Mouse (Mus musculus) granulocyte monocyte progenitor cell, adult 5-6 weeks (primary cell): ENCODE results near the gene Tmbim4. TPM values are rescaled to one million over a fixed set of nuclear protein-coding genes. Genes with fewer than 3 reads are reported as not detected.
A peak's percentile ranks its signal among the peaks of the same experiment; 100 is the strongest.

Experiments
- ATAC-seq: replicated peaks from 2 replicates; pipeline ENCODE4 v1.8.0; 2016; ENCODE audit warnings: mild to moderate bottlenecking, moderate TSS enrichment, inconsistent platforms; ENCODE audit not compliant: poor library complexity, severe bottlenecking
- total RNA-seq, 2 experiments: library from RNA; stranded (forward) in 1 of 2; stranded (reverse) in 1 of 2; fragments of 200-712, 200-1000 nt in 1 of 2; fragments of >200 nt in 1 of 2; fragmentation: Nextera tagmentation in 1 of 2; gene quantifications; 2 replicates each; pipeline ENCODE4 v1.2.3; 2014 to 2017

Gene Tmbim4
- total RNA-seq, 2 experiments from 2014 or later: 87.9 to 100 TPM

DNA sequence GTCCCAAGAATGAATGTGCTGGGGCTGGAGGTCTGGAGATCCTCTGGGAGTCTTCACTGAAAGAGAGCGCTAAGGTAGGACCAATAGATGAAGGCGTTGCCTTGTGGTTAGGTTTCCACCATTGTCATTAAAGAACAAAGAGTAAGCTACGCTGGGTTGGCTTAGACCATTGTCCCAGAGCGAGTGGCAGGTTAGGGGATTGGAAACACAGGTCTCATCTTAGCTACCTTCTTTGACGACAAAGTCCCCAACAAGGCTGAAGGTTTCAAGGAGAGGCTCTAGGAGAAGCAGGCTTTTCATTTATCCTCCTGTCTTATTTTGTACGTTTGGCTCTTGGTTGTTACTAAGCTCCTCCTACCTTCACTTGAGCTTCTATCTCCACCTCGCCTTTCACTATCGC, 36.9 kb downstream of the Tmbim4 start:
- ATAC-seq: no peak

DNA sequence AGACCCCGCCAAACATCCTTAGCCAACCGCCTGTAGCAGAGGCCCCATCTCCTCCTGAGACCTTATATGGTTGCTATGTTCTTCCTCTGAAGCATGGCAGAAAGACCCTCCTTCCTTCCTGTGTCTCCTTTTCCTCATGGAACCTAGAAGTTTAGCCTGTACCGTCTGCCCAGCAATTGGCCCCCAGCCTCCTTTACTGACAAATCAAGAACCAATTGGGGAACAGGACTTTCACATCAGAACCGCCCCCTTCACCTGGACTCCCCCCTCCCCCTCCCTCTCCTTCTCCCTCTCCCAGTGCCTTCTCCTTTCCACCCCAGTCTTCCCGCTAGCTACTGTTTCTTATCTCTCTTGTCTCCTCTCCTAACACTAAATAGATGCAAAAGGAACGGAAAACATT, 38.1 kb downstream of the Tmbim4 start:
- no peak for ATAC-seq

DNA sequence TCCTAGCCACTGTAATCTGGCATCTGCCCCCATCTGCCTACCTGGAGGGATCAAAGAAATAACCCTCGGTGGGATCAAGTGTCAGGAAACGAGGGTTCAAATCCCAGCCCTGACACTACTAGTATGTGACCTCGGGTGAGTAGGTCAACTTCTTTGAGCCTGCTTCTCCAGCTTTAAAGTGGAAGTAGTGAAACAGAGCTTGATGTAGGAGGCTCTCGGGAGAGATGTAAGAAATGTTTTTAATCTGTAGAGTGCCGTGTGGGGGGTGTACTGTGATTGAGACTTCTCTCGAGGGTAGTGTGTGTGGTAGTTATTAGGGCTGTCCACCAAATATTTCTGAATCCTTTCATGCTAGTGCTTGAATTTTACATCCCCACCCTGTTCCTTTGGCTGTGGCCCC, 41.0 kb downstream of the Tmbim4 start:
- ATAC-seq: no peak

DNA sequence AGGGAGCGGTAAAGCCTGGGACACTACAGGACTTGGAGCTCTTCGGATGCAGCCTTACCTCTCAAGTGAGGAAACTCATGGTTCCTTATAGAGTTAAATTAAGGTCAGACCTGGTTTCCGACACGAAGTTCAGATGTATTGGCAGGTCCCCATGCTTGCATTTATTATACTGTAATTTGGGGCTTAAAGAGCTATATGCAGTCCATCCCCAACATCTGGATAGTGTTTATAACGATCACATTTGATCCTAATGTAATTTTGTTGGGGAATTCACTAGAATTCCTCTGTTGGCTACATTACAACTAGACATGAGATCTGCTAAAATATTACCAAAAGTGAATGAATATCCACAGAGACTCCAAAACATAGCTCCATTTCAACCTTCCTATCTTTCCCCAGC, 44.3 kb downstream of the Tmbim4 start:
- no peak for ATAC-seq

DNA sequence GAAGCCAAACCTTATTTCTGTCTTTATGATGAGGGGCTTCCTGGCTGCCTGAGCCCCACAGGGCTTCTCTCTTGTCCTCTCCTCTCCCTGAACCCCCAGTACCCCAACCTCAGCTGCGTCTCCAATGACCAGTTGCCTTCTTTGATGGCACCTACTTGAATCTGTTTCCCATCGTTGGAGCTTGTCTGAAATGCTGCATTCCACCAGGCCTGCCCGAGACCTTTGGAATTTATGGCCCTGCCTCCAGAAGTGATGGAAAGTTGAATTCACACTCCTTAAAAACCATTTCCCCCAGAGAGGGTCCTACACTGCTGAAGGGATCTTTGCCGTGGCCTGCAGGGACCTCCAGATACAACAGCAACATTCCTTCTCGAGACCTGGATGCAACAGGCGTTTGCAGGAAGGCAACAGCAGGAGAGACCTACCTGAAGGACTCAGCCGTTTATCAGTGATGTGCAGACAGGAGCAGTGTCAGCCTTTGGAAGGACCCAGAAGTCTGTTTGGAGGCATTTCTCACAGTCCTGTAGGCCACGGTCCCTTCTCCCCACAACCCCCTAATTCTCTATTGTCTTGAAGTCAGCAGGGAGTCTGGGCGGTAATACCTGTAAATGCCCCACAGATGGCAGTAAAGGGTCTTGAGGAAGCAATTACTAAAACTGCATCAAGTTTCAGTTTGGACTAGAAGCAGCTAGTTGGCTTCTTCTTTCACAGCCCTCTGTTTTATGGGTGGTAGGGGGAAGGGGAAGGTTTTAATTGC, 45.8 kb downstream of the Tmbim4 start:
- peak; percentile 99 for ATAC-seq

DNA sequence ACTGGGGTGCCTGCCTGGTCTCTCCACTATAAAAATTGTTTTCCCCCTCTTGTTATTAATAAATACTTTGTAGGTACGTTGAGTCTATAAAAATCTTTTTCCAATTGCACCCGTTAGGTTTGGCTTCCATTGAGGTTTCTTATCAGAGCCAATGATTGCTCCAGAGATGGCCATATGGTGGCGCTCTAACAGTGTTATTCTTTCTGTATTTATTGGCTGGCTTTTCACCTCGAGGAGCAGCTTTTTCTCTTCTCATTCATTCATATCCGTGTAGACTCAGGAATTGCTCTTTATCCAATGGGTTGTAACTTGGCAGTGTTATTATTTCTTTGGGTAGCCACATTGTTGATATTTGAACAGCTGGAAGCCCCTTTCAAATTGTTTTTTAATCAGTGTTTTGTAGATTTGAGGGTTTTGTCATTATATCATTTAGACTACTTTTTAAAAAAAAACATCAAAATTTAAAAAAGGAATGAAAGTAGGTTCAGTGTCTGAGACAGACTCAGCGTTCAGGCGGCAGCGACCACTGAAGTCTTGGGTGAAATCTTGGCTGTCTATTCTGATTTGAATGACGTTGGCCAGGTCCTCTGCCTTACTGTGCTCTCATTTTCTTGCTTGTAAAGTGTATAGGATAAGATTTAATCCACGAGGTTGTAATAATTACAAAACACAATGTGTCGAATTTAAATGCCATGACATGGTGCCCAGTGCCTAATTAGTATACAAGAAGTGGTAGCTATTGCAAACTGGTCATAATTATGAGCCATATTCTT, 49.7 kb downstream of the Tmbim4 start:
- no peak for ATAC-seq

DNA sequence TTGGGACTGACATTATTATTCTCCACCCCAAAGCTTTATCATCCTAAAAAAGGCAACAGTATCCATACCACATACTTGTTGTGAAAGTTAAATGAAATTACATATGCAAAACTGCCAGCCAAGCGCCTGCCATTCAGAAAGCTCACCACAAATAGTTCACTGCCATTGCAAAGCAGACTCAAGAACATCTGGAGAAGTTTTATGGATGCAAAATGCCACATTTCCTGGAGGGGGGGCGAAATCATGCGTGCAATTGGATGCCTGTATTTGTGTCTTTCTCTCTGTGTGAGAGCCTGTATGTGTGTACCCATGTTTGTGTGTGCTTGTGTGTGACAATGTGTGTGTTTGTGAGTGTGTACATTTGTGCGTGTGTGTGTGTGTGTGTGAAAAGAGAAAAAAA, 50.4 kb downstream of the Tmbim4 start:
- no peak for ATAC-seq

DNA sequence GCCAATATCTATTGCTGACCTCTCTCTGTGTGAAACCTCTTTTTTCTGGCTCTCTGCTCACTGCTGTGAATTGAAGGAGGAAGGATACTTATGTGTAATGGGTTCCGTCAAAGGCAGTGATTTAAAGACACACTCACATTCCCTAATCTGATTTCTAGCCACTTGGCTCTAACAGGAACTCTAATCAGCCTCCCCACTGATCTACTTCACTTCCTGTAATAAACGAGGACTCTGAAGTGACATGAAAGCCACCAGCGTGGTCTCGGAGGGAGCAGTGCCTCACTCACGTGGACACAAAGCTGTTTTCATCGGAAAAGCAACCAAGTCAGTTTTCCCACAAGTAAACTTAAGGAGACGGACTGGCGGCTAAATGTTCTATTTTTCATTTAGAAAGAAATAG, 51.4 kb downstream of the Tmbim4 start:
- ATAC-seq: peak; percentile 43

DNA sequence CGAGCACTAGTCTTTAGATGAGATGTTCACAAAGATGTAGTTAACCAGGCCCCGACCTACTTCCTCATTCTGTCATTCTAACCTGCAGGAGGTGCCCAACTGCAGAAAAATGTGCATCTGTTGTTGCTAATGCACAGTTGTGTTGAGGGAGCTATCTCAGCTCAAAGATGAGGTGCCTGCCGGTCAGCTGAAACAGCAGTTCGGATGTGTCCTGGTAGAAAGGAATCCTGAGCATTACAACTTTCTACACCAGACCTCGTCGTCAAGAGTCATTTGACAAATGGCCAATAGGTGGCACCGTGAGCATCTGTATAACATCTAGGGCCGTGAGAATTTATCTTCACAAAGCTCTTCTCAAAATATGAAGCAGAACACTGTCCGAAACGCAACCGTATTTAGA, 55.8 kb downstream of the Tmbim4 start:
- ATAC-seq: peak; percentile 73

DNA sequence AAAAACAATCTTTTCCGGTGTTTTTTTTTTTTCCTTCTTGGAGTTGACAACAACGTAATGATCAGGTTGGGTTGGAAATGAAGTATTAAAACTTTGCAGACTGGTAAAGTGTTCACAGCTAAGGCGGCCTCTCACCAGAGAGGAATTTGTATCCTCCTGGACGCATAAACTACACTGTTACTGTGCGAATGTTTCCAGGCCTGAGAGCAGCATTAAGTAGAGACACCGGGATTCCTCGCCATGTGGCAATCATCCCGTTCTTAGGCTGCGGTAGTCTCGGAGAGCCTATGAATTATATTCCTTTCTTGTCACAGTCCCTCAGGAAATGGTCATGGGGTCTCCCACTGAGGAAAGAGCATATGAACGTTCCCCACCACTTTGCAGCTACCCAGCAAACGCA, 66.4 kb downstream of the Tmbim4 start:
- ATAC-seq: no peak

DNA sequence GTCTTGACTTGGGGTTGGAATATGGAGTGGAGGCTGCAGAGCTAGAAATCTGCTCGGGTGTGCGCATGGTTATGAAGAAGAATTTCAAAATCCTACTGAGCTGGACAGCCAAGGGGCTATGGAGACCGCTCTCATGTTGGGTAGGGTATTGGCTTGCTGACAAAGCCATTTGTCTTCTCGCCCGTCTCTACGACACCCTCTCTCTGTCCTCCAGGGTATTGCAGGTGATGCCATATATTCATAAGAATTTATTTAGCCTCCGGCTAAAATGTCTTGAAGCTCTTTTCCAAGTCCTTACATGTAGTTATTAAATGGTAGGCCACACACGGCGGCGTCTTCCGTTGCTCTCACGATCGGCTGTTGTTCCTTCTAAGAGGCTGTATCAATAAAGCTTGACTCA, 68.6 kb downstream of the Tmbim4 start:
- ATAC-seq: no peak

DNA sequence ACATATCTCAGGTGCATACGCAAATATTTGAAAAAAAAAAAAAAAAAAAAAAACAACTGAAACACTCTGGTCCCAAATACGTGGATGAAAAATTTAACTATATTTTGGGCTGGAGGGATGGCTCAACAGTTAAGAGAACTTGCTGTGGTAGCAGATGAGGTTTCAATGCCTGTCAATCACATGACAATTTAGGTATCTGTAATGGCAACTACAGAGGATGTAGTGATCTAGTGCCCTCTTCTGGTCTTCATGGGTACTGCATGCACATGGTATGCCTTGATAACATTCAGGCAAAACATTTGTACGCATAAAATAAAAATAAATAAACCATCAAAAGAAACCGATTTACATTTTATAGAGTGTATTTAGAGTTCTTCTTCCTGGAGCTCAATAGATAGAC, 69.4 kb downstream of the Tmbim4 start:
- peak; percentile 86 for ATAC-seq

DNA sequence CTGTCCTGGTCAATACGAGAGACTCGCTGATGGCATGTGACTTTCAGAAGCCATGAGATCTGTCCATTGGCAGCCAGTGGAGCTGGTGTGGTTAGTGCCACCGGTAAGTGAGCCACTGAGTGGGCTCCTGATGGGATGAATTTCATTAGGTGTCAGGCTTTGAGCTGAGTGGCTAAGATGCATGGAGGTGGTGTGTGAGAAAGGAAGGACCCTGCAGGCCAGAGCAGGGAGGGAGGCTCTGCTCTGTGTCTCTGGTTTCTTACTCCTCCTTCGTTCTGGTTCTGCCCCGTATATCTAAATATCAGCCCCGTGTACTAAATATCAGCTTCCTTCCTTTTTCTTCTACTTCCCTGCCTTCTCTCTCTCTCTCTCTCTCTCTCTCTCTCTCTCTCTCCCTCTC, 69.9 kb downstream of the Tmbim4 start:
- peak; percentile 18 for ATAC-seq

DNA sequence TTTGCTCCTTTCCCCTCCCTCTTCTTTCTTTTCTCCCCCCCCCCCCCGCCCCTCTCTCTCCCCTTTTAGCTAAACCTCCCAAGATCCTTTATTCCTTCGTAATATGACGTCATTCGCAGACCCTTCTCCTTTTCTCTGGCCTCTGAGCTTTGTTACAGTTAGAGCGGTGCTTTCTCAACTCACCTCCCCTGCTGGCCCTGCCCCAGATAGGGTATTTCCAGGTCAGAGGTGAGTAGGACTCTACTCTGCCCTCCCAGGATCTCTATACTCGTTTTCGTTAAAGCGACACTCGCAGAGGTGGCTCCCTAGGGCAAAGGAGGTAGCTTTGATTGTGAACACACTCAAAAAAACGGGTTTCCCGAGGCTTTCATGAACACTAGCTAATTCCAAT, 70.5 kb downstream of the Tmbim4 start:
- ATAC-seq: peak; percentile 55

DNA sequence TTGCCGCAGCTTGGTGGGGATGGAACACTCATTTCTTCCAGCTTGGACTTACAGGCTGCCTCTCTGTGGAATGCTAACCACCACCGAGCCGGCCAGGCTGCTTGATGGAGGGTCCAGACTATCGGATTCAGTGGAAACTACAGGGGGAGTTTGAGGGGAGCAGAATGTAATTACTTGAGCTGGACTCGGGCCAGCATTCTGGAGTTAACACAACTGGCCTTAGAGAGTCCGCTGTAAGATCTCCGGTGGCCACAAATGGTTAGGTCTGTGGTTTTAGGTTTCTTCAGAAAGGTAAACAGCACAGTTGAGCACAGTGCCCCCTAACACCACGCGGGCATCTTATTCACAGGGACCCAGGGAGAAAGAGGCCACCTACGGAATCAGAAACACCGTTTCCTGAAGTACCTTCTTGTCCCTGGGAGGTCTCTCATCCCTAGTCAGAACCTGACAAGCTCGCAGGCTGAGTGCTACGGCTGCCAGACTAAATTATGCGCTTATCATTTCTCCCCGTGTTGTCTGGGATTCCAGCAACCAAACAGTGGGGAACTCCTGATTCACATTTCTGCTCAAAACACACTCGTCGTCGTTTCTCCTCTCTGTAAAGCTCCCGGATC, 71.0 kb downstream of the Tmbim4 start:
- peak; percentile 29 for ATAC-seq

DNA sequence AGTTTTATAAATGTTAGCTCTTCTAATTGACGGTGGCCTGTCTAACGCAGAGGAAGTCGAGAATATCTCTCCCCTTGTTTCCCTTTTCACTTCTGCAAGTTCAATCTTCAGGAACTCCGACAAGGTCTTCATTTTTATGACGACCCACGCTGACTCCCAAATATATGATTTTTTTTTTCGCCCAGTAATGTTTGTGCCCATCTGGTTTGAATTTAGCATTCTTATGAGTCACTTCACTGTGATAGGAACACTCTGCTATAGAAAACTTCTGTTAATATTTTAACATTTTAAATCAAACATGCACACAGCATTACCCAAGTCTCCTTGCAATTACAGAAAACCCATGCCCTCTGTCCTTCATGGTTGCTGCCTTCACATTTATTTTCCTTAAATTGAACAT, 71.9 kb downstream of the Tmbim4 start:
- no peak for ATAC-seq

Other genes with a start within 250 kb of the Tmbim4 start
- 29.5 and 32.7 TPM in 2 replicates for gene Helb, start 88.6 kb upstream of the Tmbim4 start, total RNA-seq (2014; fragmentation: Nextera tagmentation)
- gene Helb, start 88.6 kb upstream of the Tmbim4 start, total RNA-seq (2017): 35.3 and 39.7 TPM in 2 replicates
- gene Irak3, start 540 bp downstream of the Tmbim4 start, total RNA-seq (2014; fragmentation: Nextera tagmentation): 37.4 and 45.1 TPM in 2 replicates
- 21.7 and 24.0 TPM in 2 replicates for gene Irak3, start 540 bp downstream of the Tmbim4 start, total RNA-seq (2017)
- gene Llph, start 25.5 kb downstream of the Tmbim4 start, total RNA-seq (2014; fragmentation: Nextera tagmentation): 73.4 and 83.8 TPM in 2 replicates
- gene Llph, start 25.5 kb downstream of the Tmbim4 start, total RNA-seq (2017): 80.4 and 84.9 TPM in 2 replicates